1 mouse cellular context compared by ENCODE assay signal in the genomic region with DNA sequence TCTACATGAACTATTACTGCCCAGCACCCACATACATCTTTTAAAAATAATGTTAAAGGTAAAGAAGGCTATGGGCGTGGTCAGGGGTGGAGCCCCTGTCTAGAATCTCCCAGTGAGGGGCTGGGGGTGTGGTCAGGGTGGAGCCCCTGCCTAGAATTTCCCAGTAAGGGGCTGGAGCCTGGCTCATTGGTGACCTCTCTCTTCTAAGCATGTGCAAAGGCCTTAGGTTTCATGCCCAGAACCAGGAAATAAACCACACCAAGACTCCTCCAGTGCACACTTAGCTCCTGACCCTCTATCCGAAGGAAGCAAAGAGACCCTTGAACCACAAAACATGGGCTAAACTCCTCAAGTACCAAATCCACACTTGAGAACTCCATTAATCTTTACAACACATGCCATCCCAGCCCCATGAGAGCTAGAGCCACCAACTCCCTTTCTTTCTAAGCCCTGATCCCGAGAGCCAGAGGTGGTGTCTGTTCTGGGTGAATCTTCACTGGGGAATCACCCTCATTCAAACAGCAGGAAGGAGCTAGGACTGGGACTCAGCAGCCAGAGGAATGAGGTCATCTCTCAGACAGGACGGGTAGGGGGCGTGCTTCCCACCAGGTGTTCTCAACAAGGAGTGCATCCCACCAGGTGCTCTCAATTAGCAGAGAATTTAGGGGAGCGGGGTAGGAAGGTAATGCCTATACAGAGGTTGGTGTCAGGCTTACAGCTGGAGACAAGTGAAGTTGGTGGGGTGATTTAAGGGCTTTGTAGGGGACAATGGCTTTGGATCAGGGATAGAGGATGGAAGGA.
TF ChIP-seq lines count a peak whose summit lies in the region.

No protein-coding gene starts in this region.

TF ChIP-seq in CH12.LX, 34 proteins besides CTCF, POLR2A, EP300 and RAD21 (continued from another document):
- TF ChIP-seq ZMIZ1 (IDR thresholded peaks at IDR 0.05; ENCODE audit: low read depth, low read length) = peak; percentile 71; the same call in 1 of the 2 replicates
- no peak for TF ChIP-seq IRF4 (IDR thresholded peaks at IDR 0.05; ENCODE audit: low read depth, low read length)
- no peak for TF ChIP-seq E2F4 (IDR thresholded peaks at IDR 0.05; ENCODE audit: insufficient replicate concordance, low read depth, low read length)
- TF ChIP-seq ZC3H11A (IDR thresholded peaks at IDR 0.05; ENCODE audit: low read depth, low read length) = no peak
- TF ChIP-seq NELFE (IDR thresholded peaks at IDR 0.05; ENCODE audit: low read depth, low read length) = peak; percentile 69
- 0 out of 2 replicates have a peak, but pooled peaks have one; percentile 10 for TF ChIP-seq BHLHE40 (IDR thresholded peaks at IDR 0.05; ENCODE audit: low read depth, low read length)
- TF ChIP-seq MAFK (IDR thresholded peaks at IDR 0.05; ENCODE audit: insufficient replicate concordance, low read length) = no peak
- TF ChIP-seq CHD1 (IDR thresholded peaks at IDR 0.05; ENCODE audit: low read depth, low read length) = 0 out of 2 replicates have a peak, but pooled peaks have one; percentile 55
- peak; percentile 73 for TF ChIP-seq MXI1 (IDR thresholded peaks at IDR 0.05; ENCODE audit: low read depth, low read length)
- 0 out of 2 replicates have a peak, but pooled peaks have one; percentile 18 for TF ChIP-seq MAX (IDR thresholded peaks at IDR 0.05; ENCODE audit: low read length)
- TF ChIP-seq GABPA (IDR thresholded peaks at IDR 0.05; ENCODE audit: insufficient replicate concordance, low read depth, low read length) = no peak
- TF ChIP-seq SIN3A (IDR thresholded peaks at IDR 0.05; ENCODE audit: low read length) = peak; percentile 68
- TF ChIP-seq MYC (IDR thresholded peaks at IDR 0.05; ENCODE audit: low read depth, low read length) = peak; percentile 22; the same call in 1 of the 2 replicates
- peak; percentile 53 for TF ChIP-seq NRF1 (IDR thresholded peaks at IDR 0.05; ENCODE audit: low read depth, low read length)
- TF ChIP-seq POLR2AphosphoS2 (IDR thresholded peaks at IDR 0.05; ENCODE audit: low read depth, low read length) = no peak
- TF ChIP-seq PAX5 (IDR thresholded peaks at IDR 0.05; ENCODE audit: low read length) = no peak
- TF ChIP-seq TBP (conservative IDR thresholded peaks at IDR 0.05; ENCODE audit: low read depth, low read length) = peak; percentile 48; the same call in 1 of the 2 replicates
- no peak for TF ChIP-seq CHD2 (IDR thresholded peaks at IDR 0.05; ENCODE audit: low read length)
- TF ChIP-seq SMC3 (IDR thresholded peaks at IDR 0.05; ENCODE audit: low read depth, low read length) = no peak
